Mouse (Mus musculus) lung, postnatal 10 days (tissue): Measurements from ENCODE around the gene Gabbr1.

Experiments used
- DNase-seq: peaks from one replicate; pipeline ENCODE4 v3.0.0; 2021

The Gabbr1 gene

GRCm38 (mm10) chr17:37044651-37045244 is 1.0 kb upstream of the Gabbr1 start:
- DNase-seq = no peak

- DNase-seq = peak; percentile 71
Observed at GRCm38 (mm10) chr17:37046312-37047112, 746 bp downstream of the Gabbr1 start.

DNA sequence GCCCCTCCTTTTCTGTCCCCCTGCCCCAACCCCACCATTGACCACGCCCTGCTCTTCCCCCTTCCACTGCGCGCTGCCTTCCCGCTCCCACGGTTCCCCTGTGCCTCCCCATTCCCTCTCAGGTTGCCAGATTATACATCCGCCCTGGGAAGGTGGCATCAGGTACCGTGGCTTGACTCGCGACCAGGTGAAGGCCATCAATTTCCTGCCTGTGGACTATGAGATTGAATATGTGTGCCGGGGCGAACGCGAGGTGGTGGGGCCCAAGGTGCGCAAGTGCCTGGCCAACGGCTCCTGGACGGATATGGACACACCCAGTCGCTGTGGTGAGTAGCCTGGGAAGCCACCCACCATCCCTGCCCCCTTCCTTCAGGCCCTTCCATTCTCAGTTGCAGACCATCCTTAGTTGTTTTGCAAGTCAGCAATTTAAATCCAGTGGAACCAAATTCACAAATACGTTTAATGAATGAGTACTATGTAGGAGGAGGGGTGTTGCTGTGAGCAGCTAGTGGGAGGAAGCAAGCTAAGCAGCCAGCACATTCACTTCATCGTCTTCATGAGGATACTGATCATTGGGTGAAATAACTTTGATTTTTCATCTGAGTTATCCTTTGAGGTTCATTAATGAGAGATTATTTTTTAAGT is 1.7 kb downstream of the Gabbr1 start:
- DNase-seq = peak; percentile 3

DNA sequence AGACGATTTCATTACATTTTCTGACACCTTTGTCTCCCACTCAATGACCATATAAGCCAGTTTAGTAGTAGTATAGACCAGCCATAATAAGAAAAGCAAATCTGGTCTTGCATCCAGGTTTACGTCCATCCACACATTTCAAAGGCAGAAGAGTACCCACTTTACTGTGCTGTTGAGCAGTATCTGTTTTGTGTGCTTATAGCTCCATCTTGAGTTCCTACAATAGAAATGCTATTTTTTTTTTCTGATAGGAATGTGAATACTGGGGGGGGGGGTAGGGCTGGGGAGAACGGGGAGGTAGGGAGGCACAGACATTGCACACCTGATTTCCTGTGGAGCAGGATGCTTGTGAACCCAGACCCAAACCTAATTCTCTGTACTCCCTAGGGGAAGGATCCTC is 2.2 kb downstream of the Gabbr1 start:
- no peak for DNase-seq

DNA sequence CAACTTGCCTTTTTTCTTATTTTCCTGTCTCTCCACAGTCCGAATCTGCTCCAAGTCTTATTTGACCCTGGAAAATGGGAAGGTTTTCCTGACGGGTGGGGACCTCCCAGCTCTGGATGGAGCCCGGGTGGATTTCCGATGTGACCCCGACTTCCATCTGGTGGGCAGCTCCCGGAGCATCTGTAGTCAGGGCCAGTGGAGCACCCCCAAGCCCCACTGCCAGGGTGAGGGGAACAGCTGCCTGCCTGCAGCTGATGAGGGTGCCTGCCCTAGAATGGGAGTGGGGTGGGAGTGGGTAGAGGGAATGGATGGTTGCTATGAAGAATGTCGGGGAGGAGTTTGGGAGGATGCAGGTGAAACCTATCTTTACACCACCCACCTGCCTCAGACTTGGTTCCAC is 2.6 kb downstream of the Gabbr1 start:
- DNase-seq = no peak

DNA sequence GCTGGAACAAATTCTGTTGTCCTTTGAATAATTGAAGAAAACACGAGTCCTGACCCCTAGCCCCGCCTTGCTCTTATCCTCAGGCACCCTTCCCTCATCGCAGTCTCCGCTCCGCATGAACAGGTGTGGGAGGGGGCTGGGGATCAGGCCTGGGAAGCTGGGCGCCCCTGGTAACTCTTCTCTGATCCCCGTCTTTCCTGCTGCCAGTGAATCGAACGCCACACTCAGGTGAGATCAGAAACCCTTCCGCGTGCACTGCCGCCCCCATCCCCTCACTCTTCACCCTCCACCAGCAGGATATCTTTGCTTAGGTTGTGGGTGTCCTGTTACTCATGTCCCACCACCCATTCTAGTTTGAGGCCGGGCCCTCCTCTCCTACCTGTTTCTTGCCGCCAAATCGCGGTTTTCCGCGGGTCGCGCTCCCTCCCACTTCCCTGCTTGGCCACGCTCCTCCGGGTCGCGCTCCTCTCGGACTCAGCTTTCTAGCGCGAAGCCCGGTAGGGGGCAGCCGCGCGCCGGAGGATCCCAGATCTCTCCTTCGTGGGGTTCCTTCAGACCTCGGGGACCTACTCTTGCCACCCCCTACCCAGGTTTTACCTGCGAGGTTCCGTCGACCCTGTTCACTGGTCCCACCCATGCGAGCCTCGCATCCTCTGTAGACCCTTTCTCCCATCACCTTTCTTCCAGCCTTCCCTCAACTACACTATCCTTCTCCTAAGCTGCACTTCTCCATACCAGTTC is 4.0 kb downstream of the Gabbr1 start:
- DNase-seq = peak; percentile 74

- DNase-seq = peak; percentile 84
Observed at GRCm38 (mm10) chr17:37050399-37050798, 4.6 kb downstream of the Gabbr1 start.

DNA sequence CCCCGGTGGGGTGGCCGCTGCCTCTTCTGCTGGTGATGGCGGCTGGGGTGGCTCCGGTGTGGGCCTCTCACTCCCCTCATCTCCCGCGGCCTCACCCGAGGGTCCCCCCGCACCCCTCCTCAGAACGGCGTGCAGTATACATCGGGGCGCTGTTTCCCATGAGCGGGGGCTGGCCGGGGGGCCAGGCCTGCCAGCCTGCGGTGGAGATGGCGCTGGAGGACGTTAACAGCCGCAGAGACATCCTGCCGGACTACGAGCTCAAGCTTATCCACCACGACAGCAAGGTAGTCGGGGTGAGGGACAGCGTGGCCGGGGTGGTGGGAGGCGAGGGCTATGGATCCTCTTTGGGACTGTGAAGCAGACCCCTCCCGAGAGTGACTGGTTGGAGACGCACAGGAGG is 5.1 kb downstream of the Gabbr1 start:
- peak; percentile 5 for DNase-seq

DNA sequence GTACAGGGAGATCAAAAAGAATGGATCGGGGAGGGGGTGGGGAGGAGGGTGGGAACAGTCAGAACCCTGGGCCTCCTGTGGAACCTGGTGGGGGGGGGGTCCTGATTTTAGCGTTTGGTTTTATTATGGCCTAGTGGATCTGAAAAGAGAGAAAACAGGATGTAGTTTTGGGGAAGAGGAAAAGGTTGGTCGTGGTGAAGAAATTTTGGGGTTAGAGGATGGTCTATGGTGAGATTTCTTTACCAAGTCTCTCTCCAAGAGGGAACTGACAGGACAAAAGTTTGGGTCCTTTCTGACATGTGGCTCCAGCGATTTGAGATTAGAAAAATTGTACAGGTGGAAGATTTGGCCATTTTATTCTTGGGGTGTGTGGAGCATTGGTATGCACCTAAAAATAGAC is 6.0 kb downstream of the Gabbr1 start:
- DNase-seq = no peak

- DNase-seq = no peak
Observed at GRCm38 (mm10) chr17:37056957-37057356, 11.2 kb downstream of the Gabbr1 start.

- DNase-seq = no peak
Observed at GRCm38 (mm10) chr17:37061435-37061834, 15.7 kb downstream of the Gabbr1 start.

GRCm38 (mm10) chr17:37062101-37062641 is 16.4 kb downstream of the Gabbr1 start:
- DNase-seq = peak; percentile 21

DNA sequence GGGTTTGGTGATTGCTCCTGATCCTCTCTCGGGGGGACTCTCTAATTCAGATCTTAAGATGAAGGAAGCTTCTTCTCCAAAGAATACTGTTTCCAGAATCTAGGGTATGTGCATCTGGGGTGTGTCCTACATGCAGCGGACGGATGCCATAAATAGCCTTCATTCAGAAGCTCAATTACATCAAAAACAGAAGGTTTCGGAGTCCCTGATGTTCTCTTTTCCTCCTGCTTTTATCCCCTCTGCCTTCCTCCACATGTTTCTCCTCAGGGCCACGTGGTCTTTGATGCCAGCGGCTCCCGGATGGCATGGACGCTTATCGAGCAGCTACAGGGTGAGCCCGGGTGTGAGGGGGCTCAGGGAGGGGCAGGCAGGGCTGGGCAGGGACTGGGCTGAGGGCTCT is 17.3 kb downstream of the Gabbr1 start:
- DNase-seq = no peak

- peak; percentile 67 for DNase-seq
Observed at GRCm38 (mm10) chr17:37063686-37064495, 18.1 kb downstream of the Gabbr1 start.

- no peak for DNase-seq
Observed at GRCm38 (mm10) chr17:37065993-37066392, 20.2 kb downstream of the Gabbr1 start.

GRCm38 (mm10) chr17:37067861-37068260 is 22.1 kb downstream of the Gabbr1 start:
- no peak for DNase-seq

- DNase-seq = no peak
Observed at GRCm38 (mm10) chr17:37070121-37070520, 24.4 kb downstream of the Gabbr1 start.

- DNase-seq = no peak
Observed at GRCm38 (mm10) chr17:37072080-37072729, 26.4 kb downstream of the Gabbr1 start.

GRCm38 (mm10) chr17:37072730-37073276 is 27.0 kb downstream of the Gabbr1 start:
- no peak for DNase-seq

GRCm38 (mm10) chr17:37075181-37075580 is 29.4 kb downstream of the Gabbr1 start:
- DNase-seq = no peak

GRCm38 (mm10) chr17:37075766-37076165 is 30.0 kb downstream of the Gabbr1 start:
- DNase-seq = no peak
